Mouse (Mus musculus): ENCODE measurements at regions not wholly inside any gene's neighbourhood (a gene's known extent, or its start where the extent isn't known, plus 50 kb on each side); places are given as distances from the start of the nearest gene placed in this dataset.

- TF ChIP-seq CTCF (IDR thresholded peaks at IDR 0.05; ENCODE audit: borderline replicate concordance, insufficient read depth, low read length) (no peak), POLR2A (IDR thresholded peaks at IDR 0.05; ENCODE audit: low read depth, low read length) (no peak)
Measured at GRCm38 (mm10) chr13:37569486-37569885, 208.7 kb upstream of the Rreb1 start.

Data from embryonic fibroblast, embryonic 13.5 days (primary cell).